Mouse (Mus musculus) ES-E14 (cell line): ENCODE measurements around the gene Fundc2. TPM values are rescaled to one million over a fixed set of nuclear protein-coding genes. Genes with fewer than 3 reads are reported as not detected.

ENCODE experiments used
- DNase-seq: peaks from one replicate; pipeline ENCODE4 v3.0.0-alpha.2; 2013; ENCODE audit warnings: low read depth, low spot score
- H3K27ac ChIP-seq: 2 replicates; pipeline ENCODE4 v1.5.1; 2012; ENCODE audit warnings: low read depth, mild to moderate bottlenecking, low read length, moderate library complexity, mixed read lengths; ENCODE audit not compliant: poor library complexity, insufficient read depth, severe bottlenecking
- H3K36me3 ChIP-seq: 2 replicates; pipeline ENCODE4 v1.6.1; 2012; ENCODE audit warnings: mild to moderate bottlenecking, low read length, moderate library complexity, mixed read lengths; ENCODE audit not compliant: control insufficient read depth, poor library complexity, insufficient read depth, severe bottlenecking
- H3K4me1 ChIP-seq, 2 experiments: fragments of 150-350 bp in 1 of 2; sonication (generic) in 1 of 2; 2 replicates each; pipeline ENCODE4 v1.6.1; 2012; ENCODE audit warnings: low read length in 2 of 2, mild to moderate bottlenecking in 1 of 2, mixed read lengths in 1 of 2; ENCODE audit not compliant: control insufficient read depth in 2 of 2, insufficient read depth in 2 of 2, poor library complexity in 1 of 2
- H3K4me3 ChIP-seq, 2 experiments: fragments of 150-350 bp in 1 of 2; sonication (generic) in 1 of 2; 2 replicates each; pipeline ENCODE4 v1.5.1; 2012; ENCODE audit warnings: low read length in 2 of 2, low read depth in 1 of 2, mild to moderate bottlenecking in 1 of 2, mixed read lengths in 1 of 2; ENCODE audit not compliant: insufficient read depth in 1 of 2, poor library complexity in 1 of 2, severe bottlenecking in 1 of 2
- H3K9ac ChIP-seq: 2 replicates; pipeline ENCODE4 v1.6.1; 2012; ENCODE audit warnings: low read depth, mild to moderate bottlenecking, low read length, mixed read lengths; ENCODE audit not compliant: poor library complexity, insufficient read depth, severe bottlenecking
- H3K9me3 ChIP-seq: fragments of 150-350 bp; sonication (generic); 2 replicates; pipeline ENCODE4 v1.6.1; 2012; ENCODE audit warnings: low read depth, mild to moderate bottlenecking, low read length; ENCODE audit not compliant: control insufficient read depth, insufficient read depth
- CHD2 ChIP-seq: IDR thresholded peaks from 2 replicates; pipeline ENCODE4 v1.6.1; 2014; ENCODE audit warnings: mild to moderate bottlenecking, low read depth, low read length, inconsistent platforms
- HCFC1 ChIP-seq: IDR thresholded peaks from 2 replicates; pipeline ENCODE4 v1.6.1; 2012; ENCODE audit warnings: low read length, inconsistent platforms, borderline replicate concordance; ENCODE audit not compliant: insufficient read depth
- MAFK ChIP-seq: IDR thresholded peaks from 2 replicates; pipeline ENCODE4 v1.6.1; 2014; ENCODE audit warnings: mild to moderate bottlenecking, low read depth, low read length, inconsistent platforms; ENCODE audit not compliant: insufficient read depth
- ZC3H11A ChIP-seq: IDR thresholded peaks from 2 replicates; pipeline ENCODE4 v1.6.1; 2012; ENCODE audit warnings: low read depth, mild to moderate bottlenecking, inconsistent platforms, low read length, borderline replicate concordance
- ZNF384 ChIP-seq: IDR thresholded peaks from 2 replicates; pipeline ENCODE4 v1.6.1; 2012; ENCODE audit warnings: low read depth, low read length, inconsistent platforms
- in situ Hi-C, 2 experiments: fragments of 600-800 bp; cut with MboI; formaldehyde crosslinking; loops; one replicate each; pipeline ENCODE4 v1.15.1; 2025; ENCODE audit warnings: low sequenced_read_pairs in 2 of 2, inconsistent platforms in 1 of 2; ENCODE audit not compliant: unreplicated experiment in 2 of 2
- total RNA-seq: library from RNA; depleted of rRNA; stranded (reverse); fragments of 300-350 nt; gene quantifications from 2 replicates; pipeline ENCODE4 v1.2.3, GENCODE M21; 2012

The Fundc2 gene
- total RNA-seq, 1 experiment, result 13.8 TPM

- TF ChIP-seq HCFC1, result no peak
- no peak for TF ChIP-seq ZC3H11A
- no peak for TF ChIP-seq ZNF384
- no peak for TF ChIP-seq MAFK
- no peak for TF ChIP-seq CHD2
- no peaks in the 10 kb centered on the region for H3K36me3 ChIP-seq
- DNase-seq, result no peak
- no peak overlapping the region for H3K27ac ChIP-seq
- no peak overlapping the region for H3K4me3 ChIP-seq
- H3K4me1 ChIP-seq, result no peaks in the 10 kb centered on the region
- in situ Hi-C loops, result no loop called here
- H3K9ac ChIP-seq, result no peak overlapping the region
- H3K9me3 ChIP-seq, result no peaks in the 10 kb centered on the region
These were observed 1.0 kb upstream of the Fundc2 start for GRCm38 (mm10) chrX:75381176-75381575.

GRCm38 (mm10) chrX:75381699-75382098, 500 bp upstream of the Fundc2 start:
- H3K36me3 ChIP-seq, result no peaks in the 10 kb centered on the region
- no peaks in the 10 kb centered on the region for H3K9me3 ChIP-seq
- H3K27ac ChIP-seq, result no peak overlapping the region
- DNase-seq, result no peak
- peak overlapping the region; percentile 67 to 69; a peak in 3 of 4 replicates for H3K4me3 ChIP-seq
- in situ Hi-C loops, result no loop called here
- no peak overlapping the region for H3K9ac ChIP-seq
- TF ChIP-seq ZNF384, result no peak
- no peak for TF ChIP-seq CHD2
- no peak for TF ChIP-seq ZC3H11A
- no peak for TF ChIP-seq HCFC1
- TF ChIP-seq MAFK, result no peak
- H3K4me1 ChIP-seq, result no peaks in the 10 kb centered on the region

- Histone ChIP-seq H3K36me3 (no peaks in the 10 kb centered on the region), H3K9ac (no peak overlapping the region), H3K27ac (no peak overlapping the region), H3K4me3 (no peak overlapping the region), H3K4me1 (no peaks in the 10 kb centered on the region), H3K9me3 (no peaks in the 10 kb centered on the region)
- in situ Hi-C loops, result no loop called here
- no peak for TF ChIP-seq ZNF384
- TF ChIP-seq MAFK, result no peak
- TF ChIP-seq HCFC1, result no peak
- no peak for TF ChIP-seq ZC3H11A
- no peak for TF ChIP-seq CHD2
- DNase-seq, result no peak
These were observed 17.3 kb downstream of the Fundc2 start for GRCm38 (mm10) chrX:75399471-75399870.

DNA sequence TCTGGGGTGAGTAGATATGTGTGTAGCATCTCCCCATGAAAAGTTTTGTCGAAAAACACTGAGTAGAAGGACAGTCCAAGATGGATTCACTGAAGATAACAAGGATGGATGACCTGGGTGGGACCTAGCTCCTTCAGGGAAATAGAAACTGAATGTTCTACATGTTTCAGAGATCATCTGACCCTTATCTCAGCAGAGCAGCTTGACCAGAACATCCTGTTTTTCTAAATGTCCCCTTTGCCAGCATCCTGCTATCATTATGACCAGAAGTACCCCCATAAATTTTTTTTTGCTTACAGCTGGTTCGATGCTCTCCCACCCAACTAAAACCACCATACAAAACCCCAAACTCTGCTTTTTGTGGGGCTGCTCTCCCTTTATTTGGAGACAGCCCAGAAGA, 20.5 kb downstream of the Fundc2 start:
- no peak for DNase-seq
- Histone ChIP-seq H3K9me3 (no peaks in the 10 kb centered on the region), H3K27ac (no peak overlapping the region), H3K4me1 (no peaks in the 10 kb centered on the region), H3K4me3 (no peak overlapping the region), H3K36me3 (no peaks in the 10 kb centered on the region), H3K9ac (no peak overlapping the region)
- in situ Hi-C loops, result no loop called here
- TF ChIP-seq CHD2, result no peak
- TF ChIP-seq MAFK, result no peak
- no peak for TF ChIP-seq ZNF384
- no peak for TF ChIP-seq HCFC1
- TF ChIP-seq ZC3H11A, result no peak

- no peak overlapping the region for H3K4me3 ChIP-seq
- no peak overlapping the region for H3K9ac ChIP-seq
- DNase-seq, result no peak
- no peak overlapping the region for H3K27ac ChIP-seq
- H3K9me3 ChIP-seq, result no peaks in the 10 kb centered on the region
- no peak for TF ChIP-seq CHD2
- no peak for TF ChIP-seq ZC3H11A
- TF ChIP-seq ZNF384, result no peak
- TF ChIP-seq HCFC1, result no peak
- TF ChIP-seq MAFK, result no peak
- in situ Hi-C loops, result no loop called here
- no peaks in the 10 kb centered on the region for H3K36me3 ChIP-seq
- no peaks in the 10 kb centered on the region for H3K4me1 ChIP-seq
These were observed 21.2 kb downstream of the Fundc2 start for GRCm38 (mm10) chrX:75403350-75403749.
